ENCODE assay signal across 8 mouse cellular contexts in the genomic region with DNA sequence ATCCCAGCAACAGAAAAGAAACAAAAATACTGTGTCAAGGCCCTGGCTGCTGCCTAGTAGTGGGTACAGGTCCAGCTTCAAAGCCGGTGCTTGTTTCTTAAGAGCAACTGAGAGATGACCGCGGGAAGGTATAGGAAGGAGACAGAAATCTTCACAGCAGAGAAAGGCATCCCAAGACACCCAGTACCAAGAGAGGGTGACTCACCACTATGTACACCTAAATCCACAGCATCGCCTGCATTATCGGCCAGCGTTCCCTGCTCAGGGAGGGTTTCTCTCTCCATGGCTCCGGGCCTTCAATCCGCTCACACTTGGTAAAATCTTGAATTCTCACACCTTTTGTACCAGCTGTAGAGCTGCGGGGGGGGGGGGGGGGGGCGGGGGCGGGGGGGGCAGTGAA. TPM values are rescaled to one million over a fixed set of nuclear protein-coding genes. Genes with fewer than 3 reads are reported as not detected.
DNase-seq lines count a peak whose midpoint lies in the region; ATAC-seq and TF ChIP-seq lines count a peak whose summit lies in the region.

A gene (minus strand): TSS at position 298 of the 400 bp plus-strand sequence.

- peaks cover 11 to 46% of the 10 kb centered on the region in 2 experiments for H3K4me1 ChIP-seq in CH12.LX (ENCODE audit: control insufficient read depth in 1 of 2, insufficient read depth in 2 of 2)
- H3K4me1 ChIP-seq in MEL (ENCODE audit: control insufficient read depth in 1 of 2, insufficient read depth in 2 of 2, low read length in 2 of 2) = no peaks in the 10 kb centered on the region
- H3K4me1 ChIP-seq in forebrain, embryonic 13.5 days = peaks cover 38% of the 10 kb centered on the region
- H3K4me1 ChIP-seq in limb, embryonic 14.5 days (ENCODE audit: control insufficient read depth, insufficient read depth, low read length) = peaks cover 6% of the 10 kb centered on the region
- H3K4me1 ChIP-seq in stomach, embryonic 14.5 days (ENCODE audit: control insufficient read depth, insufficient read depth, low read length) = 0 out of 2 replicates have a peak, but pooled peaks cover 3% of the 10 kb centered on the region

- H3K4me3 ChIP-seq in CH12.LX (replicated peaks in 1 of 3; ENCODE audit: low read depth in 2 of 3, low read length in 2 of 3, poor library complexity in 1 of 3) = no peak within 1 kb of the TSS
- no peak within 1 kb of the TSS for H3K4me3 ChIP-seq in MEL (ENCODE audit: control insufficient read depth in 1 of 2, insufficient read depth in 1 of 2, low read depth in 2 of 2, low read length in 2 of 2)
- no peak within 1 kb of the TSS for H3K4me3 ChIP-seq in forebrain, embryonic 13.5 days
- no peak within 1 kb of the TSS for H3K4me3 ChIP-seq in limb, embryonic 14.5 days (replicated peaks; ENCODE audit: low read length)
- no peak within 1 kb of the TSS for H3K4me3 ChIP-seq in stomach, embryonic 14.5 days (ENCODE audit: low read depth, low read length)

- WGBS in forebrain, embryonic 13.5 days = 87% methylated on average over 8 of the region's 11 CpGs
- 79% methylated on average over 8 of the region's 11 CpGs for WGBS in limb, embryonic 14.5 days
- WGBS in stomach, embryonic 14.5 days = 87% methylated on average over 8 of the region's 11 CpGs

- H3K9me3 ChIP-seq in CH12.LX (replicated peaks; ENCODE audit: low read length) (no peaks in the 10 kb centered on the region), MEL (replicated peaks; ENCODE audit: insufficient read depth, low read length) (no peaks in the 10 kb centered on the region)
- no peaks in the 10 kb centered on the region for H3K9me3 ChIP-seq in forebrain, embryonic 13.5 days (replicated peaks)
- H3K9me3 ChIP-seq in limb, embryonic 14.5 days (ENCODE audit: control insufficient read depth, low read length) = no peaks in the 10 kb centered on the region
- no peaks in the 10 kb centered on the region for H3K9me3 ChIP-seq in stomach, embryonic 14.5 days (ENCODE audit: control insufficient read depth, low read depth, low read length)

- no peaks in the 10 kb centered on the region for H3K79me2 ChIP-seq in CH12.LX (replicated peaks; ENCODE audit: control insufficient read depth, extremely low read depth, insufficient read depth, poor library complexity, severe bottlenecking)
- no peaks in the 10 kb centered on the region for H3K79me2 ChIP-seq in MEL (ENCODE audit: control insufficient read depth, insufficient read depth, low read length, poor library complexity)

- TF ChIP-seq POLR2A in CH12.LX (IDR thresholded peaks at IDR 0.05; ENCODE audit: low read depth, low read length) (no peak), MEL (IDR thresholded peaks at IDR 0.05; ENCODE audit: control insufficient read depth in 1 of 2, insufficient read depth in 1 of 2, low read depth in 1 of 2, low read length in 2 of 2, poor library complexity in 1 of 2) (no peak)
- no peak for TF ChIP-seq POLR2A in limb, embryonic 14.5 days (IDR thresholded peaks at IDR 0.05; ENCODE audit: borderline replicate concordance, extremely low read depth, insufficient read depth, insufficient read length)

- no peak for TF ChIP-seq RAD21 in CH12.LX (IDR thresholded peaks at IDR 0.05; ENCODE audit: low read depth, low read length)
- TF ChIP-seq RAD21 in MEL (IDR thresholded peaks at IDR 0.05; ENCODE audit: low read depth, low read length) = no peak

- H3K9ac ChIP-seq in CH12.LX (ENCODE audit: insufficient read depth, low read depth) (no peak within 1 kb of the TSS), MEL (ENCODE audit: control insufficient read depth, low read depth, low read length, poor library complexity, severe bottlenecking) (no peak within 1 kb of the TSS)
- no peak within 1 kb of the TSS for H3K9ac ChIP-seq in forebrain, embryonic 13.5 days
- H3K9ac ChIP-seq in limb, embryonic 14.5 days (ENCODE audit: low read depth, low read length, severe bottlenecking) = no peak within 1 kb of the TSS
- no peak within 1 kb of the TSS for H3K9ac ChIP-seq in stomach, embryonic 14.5 days (replicated peaks; ENCODE audit: low read depth, low read length)

- ATAC-seq in forebrain, embryonic 13.5 days = no peak
- no peak for ATAC-seq in limb, embryonic 14.5 days (ENCODE audit: low FRiP score, low read depth)
- no peak for ATAC-seq in stomach, embryonic 14.5 days (ENCODE audit: insufficient number of reproducible peaks, insufficient read depth, low FRiP score, low read depth)
- no peak for ATAC-seq in CD4-positive, CD25-positive, alpha-beta regulatory T cell, adult 4 months

- no peak for DNase-seq in CH12.LX (ENCODE audit: extremely low read depth)
- DNase-seq in MEL (ENCODE audit: low read depth, low spot score) = no peak
- DNase-seq in heart, postnatal 4 days = no peak
- no peak for DNase-seq in limb, embryonic 14.5 days (ENCODE audit: low spot score)
- DNase-seq in urinary bladder, postnatal 4 days (ENCODE audit: low spot score in 2 of 2) = no peak

- no peak for TF ChIP-seq EP300 in CH12.LX (IDR thresholded peaks at IDR 0.05; ENCODE audit: low read length)
- no peak for TF ChIP-seq EP300 in MEL (IDR thresholded peaks at IDR 0.05; ENCODE audit: low read depth in 1 of 2, low read length in 2 of 2)

- no peak for TF ChIP-seq CTCF in CH12.LX (conservative IDR thresholded peaks at IDR 0.05 in 1 of 2, IDR thresholded peaks at IDR 0.05 in 1 of 2; ENCODE audit: low read depth in 2 of 2, low read length in 2 of 2)
- TF ChIP-seq CTCF in MEL (IDR thresholded peaks at IDR 0.05 in 2 of 3, conservative IDR thresholded peaks at IDR 0.05 in 1 of 3; ENCODE audit: control insufficient read depth in 1 of 3, insufficient read depth in 1 of 3, low read depth in 2 of 3, low read length in 3 of 3, poor library complexity in 1 of 3, severe bottlenecking in 1 of 3) = no peak

- H3K4me2 ChIP-seq in CH12.LX (ENCODE audit: insufficient read depth, low read depth, poor library complexity, severe bottlenecking) = no peak within 1 kb of the TSS
- no peak within 1 kb of the TSS for H3K4me2 ChIP-seq in forebrain, embryonic 13.5 days
- no peak within 1 kb of the TSS for H3K4me2 ChIP-seq in limb, embryonic 14.5 days (replicated peaks; ENCODE audit: low read depth, low read length, severe bottlenecking)
- H3K4me2 ChIP-seq in stomach, embryonic 14.5 days (replicated peaks; ENCODE audit: low read depth, low read length) = no peak within 1 kb of the TSS

- H3K27ac ChIP-seq in CH12.LX (ENCODE audit: insufficient read depth, low read depth) = no peak within 1 kb of the TSS
- no peak within 1 kb of the TSS for H3K27ac ChIP-seq in MEL (ENCODE audit: control insufficient read depth, low read depth, low read length)
- 0 out of 2 replicates have a peak within 1 kb of the TSS, but pooled peaks have one; percentile 63 for H3K27ac ChIP-seq in forebrain, embryonic 13.5 days
- 0 out of 2 replicates have a peak within 1 kb of the TSS, but pooled peaks have one; percentile 21 for H3K27ac ChIP-seq in limb, embryonic 14.5 days (replicated peaks; ENCODE audit: low read depth, low read length)
- no peak within 1 kb of the TSS; the same call in 1 of the 2 replicates for H3K27ac ChIP-seq in stomach, embryonic 14.5 days (ENCODE audit: low read length)

- no peaks in the 10 kb centered on the region for H3K36me3 ChIP-seq in CH12.LX (replicated peaks in 1 of 2; ENCODE audit: control insufficient read depth in 1 of 2, insufficient read depth in 1 of 2, low read length in 1 of 2)
- no peaks in the 10 kb centered on the region for H3K36me3 ChIP-seq in MEL (ENCODE audit: control insufficient read depth in 1 of 2, insufficient read depth in 2 of 2, low read length in 2 of 2)
- no peaks in the 10 kb centered on the region for H3K36me3 ChIP-seq in forebrain, embryonic 13.5 days (ENCODE audit: poor library complexity, severe bottlenecking)
- no peaks in the 10 kb centered on the region for H3K36me3 ChIP-seq in limb, embryonic 14.5 days (ENCODE audit: control insufficient read depth, insufficient read depth, low read length)
- no peaks in the 10 kb centered on the region for H3K36me3 ChIP-seq in stomach, embryonic 14.5 days (ENCODE audit: control insufficient read depth, insufficient read depth, low read length)

- peaks cover 3% of the 10 kb centered on the region for H3K27me3 ChIP-seq in CH12.LX (replicated peaks)
- no peaks in the 10 kb centered on the region for H3K27me3 ChIP-seq in MEL (ENCODE audit: control insufficient read depth in 1 of 2, insufficient read depth in 2 of 2, low read length in 2 of 2)
- no peaks in the 10 kb centered on the region for H3K27me3 ChIP-seq in forebrain, embryonic 13.5 days
- H3K27me3 ChIP-seq in limb, embryonic 14.5 days (ENCODE audit: control insufficient read depth, insufficient read depth, low read length) = no peaks in the 10 kb centered on the region
- H3K27me3 ChIP-seq in stomach, embryonic 14.5 days (ENCODE audit: control insufficient read depth, insufficient read depth, low read length) = no peaks in the 10 kb centered on the region

- dilution Hi-C loops in CH12.LX (cut with MboI; ENCODE audit: extremely low pct_ligation_motif_present, extremely low pct_unique_long_range_greater_than_20kb, low sequenced_read_pairs) = no loop called here

- in situ Hi-C loops in CH12.LX (cut with MboI; ENCODE audit: low pct_ligation_motif_present, low pct_unique_long_range_greater_than_20kb, low sequenced_read_pairs) = no loop called here

TF ChIP-seq in CH12.LX, 34 proteins besides CTCF, POLR2A, EP300 and RAD21 (continues in another document):
- TF ChIP-seq POLR2AphosphoS2 (IDR thresholded peaks at IDR 0.05; ENCODE audit: low read depth, low read length) = no peak
- TF ChIP-seq ETS1 (conservative IDR thresholded peaks at IDR 0.05; ENCODE audit: low read depth, low read length) = no peak
- TF ChIP-seq RCOR1 (conservative IDR thresholded peaks at IDR 0.05; ENCODE audit: low read depth, low read length) = no peak

TF ChIP-seq in MEL, 35 proteins besides CTCF, POLR2A, EP300 and RAD21 (continues in another document):
- no peak for TF ChIP-seq SIN3A (IDR thresholded peaks at IDR 0.05; ENCODE audit: low read length)
- TF ChIP-seq BHLHE40 (IDR thresholded peaks at IDR 0.05; ENCODE audit: borderline replicate concordance, low read depth, low read length) = no peak
- no peak for TF ChIP-seq USF2 (IDR thresholded peaks at IDR 0.05; ENCODE audit: borderline replicate concordance in 1 of 2, insufficient read depth in 1 of 2, low read depth in 1 of 2, low read length in 2 of 2)

RNA-seq across cellular contexts. Expression of the gene that starts here (rescaled TPM):
- total RNA-seq in CH12.LX (2012; rRNA removed) = 67.6 and 81.5 TPM in 2 replicates
- total RNA-seq in CH12.LX (2014; rRNA removed) = 208 and 255 TPM in 2 replicates
- polyA plus RNA-seq in CH12.LX (2012; ENCODE audit: insufficient read length, low read depth) = 97.9 and 98.4 TPM in 2 replicates
- total RNA-seq in MEL (2012; rRNA removed) = 124 and 134 TPM in 2 replicates
- polyA plus RNA-seq in MEL (2012; ENCODE audit: insufficient read depth in 1 of 2, insufficient read length in 2 of 2, low read depth in 1 of 2, low replicate concordance in 2 of 2, missing spikeins in 1 of 2) = 100 to 1,000 TPM; 117 to 129 TPM
- polyA plus RNA-seq in forebrain, embryonic 13.5 days (2015; fragmentation: Nextera tagmentation; extraction: Ambion mirVana) = 161 and 166 TPM in 2 replicates
- total RNA-seq in heart, postnatal 4 days (2021) = 10 to 100 TPM; 70.1 to 76.5 TPM
- 73.1 and 88.8 TPM in 2 replicates for polyA plus RNA-seq in limb, embryonic 14.5 days (2012; rRNA removed)
- polyA plus RNA-seq in limb, embryonic 14.5 days (2014; fragmentation: Nextera tagmentation; extraction: Ambion mirVana) = 163 and 164 TPM in 2 replicates
- 173 and 181 TPM in 2 replicates for polyA plus RNA-seq in stomach, embryonic 14.5 days (2014; fragmentation: Nextera tagmentation; extraction: Ambion mirVana)
- 10 to 100 TPM in 1 of 2 experiments, 1 to 10 TPM in 1; 8.2 to 13.3 TPM for polyA plus RNA-seq in CD4-positive, CD25-positive, alpha-beta regulatory T cell, adult 4 months (2017; shearing (Covaris generic))

Comparison
In these comparisons a context has a peak if more than half of its experiments do, and no peak if none do; other contexts are left out.
1. H3K27ac ChIP-seq: peak in forebrain, embryonic 13.5 days (single experiment) and limb, embryonic 14.5 days (single experiment); none in CH12.LX (single experiment), MEL (single experiment) and stomach, embryonic 14.5 days (single experiment).